Mouse (Mus musculus) embryonic facial prominence, embryonic 13.5 days (tissue): Measurements from ENCODE around the gene Mfap3l. TPM values are rescaled to one million over a fixed set of nuclear protein-coding genes. Genes with fewer than 3 reads are reported as not detected.

Experiments
- ATAC-seq: fragments of 200-750 bp; cut with Nextera tagmentation; 2 replicates; pipeline ENCODE4 v1.8.0; 2017; ENCODE audit warnings: low read depth; ENCODE audit not compliant: insufficient number of reproducible peaks, insufficient read depth, low FRiP score, low TSS enrichment
- H3K27ac ChIP-seq: fragments of 300-500 bp; sonication (generic); 2 replicates; pipeline ENCODE4 v1.5.1; 2015; ENCODE audit warnings: moderate library complexity, mild to moderate bottlenecking, inconsistent platforms
- H3K27me3 ChIP-seq: fragments of 300-500 bp; sonication (generic); 2 replicates; pipeline ENCODE4 v1.6.1; 2015; ENCODE audit warnings: mild to moderate bottlenecking, inconsistent platforms
- H3K36me3 ChIP-seq: fragments of 300-500 bp; sonication (generic); 2 replicates; pipeline ENCODE4 v1.6.1; 2015; ENCODE audit warnings: mild to moderate bottlenecking, inconsistent platforms
- H3K4me1 ChIP-seq: fragments of 300-500 bp; sonication (generic); 2 replicates; pipeline ENCODE4 v1.6.1; 2015; ENCODE audit warnings: inconsistent platforms
- H3K4me2 ChIP-seq: fragments of 300-500 bp; sonication (generic); 2 replicates; pipeline ENCODE4 v1.6.1; 2015; ENCODE audit warnings: moderate library complexity, mild to moderate bottlenecking, inconsistent platforms
- H3K4me3 ChIP-seq: fragments of 300-500 bp; sonication (generic); 2 replicates; pipeline ENCODE4 v1.5.1; 2015; ENCODE audit warnings: mild to moderate bottlenecking, inconsistent platforms
- H3K9ac ChIP-seq: fragments of 300-500 bp; sonication (generic); 2 replicates; pipeline ENCODE4 v1.6.1; 2015; ENCODE audit warnings: mild to moderate bottlenecking, inconsistent platforms
- H3K9me3 ChIP-seq: fragments of 300-500 bp; sonication (generic); 2 replicates; pipeline ENCODE4 v1.6.1; 2016; ENCODE audit warnings: inconsistent platforms
- WGBS: fragments of 180-500 bp; shearing (Covaris S2); methylation state at CpG from one replicate; pipeline ENCODE4 v1.1.7; 2015; ENCODE audit warnings: mixed read lengths; 5-methylcytosine and 5-hydroxymethylcytosine counted together
- polyA plus RNA-seq: library from polyadenylated mRNA; unstranded; fragments of >200 nt; fragmentation: Nextera tagmentation; extraction: Ambion mirVana; gene quantifications from 2 replicates; pipeline ENCODE4 v1.2.1, GENCODE M21; 2015

Mfap3l gene
- polyA plus RNA-seq, 1 experiment from 2014 or later = 1.9 TPM

DNA sequence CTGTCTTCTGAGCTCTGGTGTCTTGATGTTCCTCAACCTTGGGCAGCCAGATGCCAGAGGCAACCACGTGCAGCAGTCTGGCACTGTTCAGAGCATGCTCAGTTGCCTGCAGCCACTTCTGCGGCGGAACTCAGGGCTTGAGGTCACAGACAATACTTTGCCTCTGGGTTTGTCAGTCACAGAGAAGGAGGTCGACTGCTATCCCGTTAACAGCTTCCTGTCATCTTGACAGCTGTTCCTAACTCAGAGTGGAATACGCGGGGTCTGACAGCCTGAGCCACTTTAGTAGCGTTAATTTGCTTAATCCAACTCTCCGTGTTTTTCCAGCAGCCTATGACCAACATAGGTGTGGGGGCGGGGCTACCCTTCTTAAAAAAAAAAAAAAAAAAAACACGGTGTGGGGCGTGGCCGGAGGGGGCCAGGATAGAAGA, 1.1 kb upstream of the Mfap3l start:
- H3K4me1 ChIP-seq = peaks cover 16% of the 10 kb centered on the region
- H3K4me2 ChIP-seq = peak overlapping the region; percentile 99
- peak overlapping the region; percentile 33 for H3K4me3 ChIP-seq
- H3K36me3 ChIP-seq = no peaks in the 10 kb centered on the region
- WGBS = under 1% methylated on average over 13 of the region's 13 CpGs
- no peak overlapping the region for H3K27ac ChIP-seq
- H3K27me3 ChIP-seq = peaks cover 28% of the 10 kb centered on the region
- ATAC-seq = no peak
- no peaks in the 10 kb centered on the region for H3K9me3 ChIP-seq
- no peak overlapping the region for H3K9ac ChIP-seq

DNA sequence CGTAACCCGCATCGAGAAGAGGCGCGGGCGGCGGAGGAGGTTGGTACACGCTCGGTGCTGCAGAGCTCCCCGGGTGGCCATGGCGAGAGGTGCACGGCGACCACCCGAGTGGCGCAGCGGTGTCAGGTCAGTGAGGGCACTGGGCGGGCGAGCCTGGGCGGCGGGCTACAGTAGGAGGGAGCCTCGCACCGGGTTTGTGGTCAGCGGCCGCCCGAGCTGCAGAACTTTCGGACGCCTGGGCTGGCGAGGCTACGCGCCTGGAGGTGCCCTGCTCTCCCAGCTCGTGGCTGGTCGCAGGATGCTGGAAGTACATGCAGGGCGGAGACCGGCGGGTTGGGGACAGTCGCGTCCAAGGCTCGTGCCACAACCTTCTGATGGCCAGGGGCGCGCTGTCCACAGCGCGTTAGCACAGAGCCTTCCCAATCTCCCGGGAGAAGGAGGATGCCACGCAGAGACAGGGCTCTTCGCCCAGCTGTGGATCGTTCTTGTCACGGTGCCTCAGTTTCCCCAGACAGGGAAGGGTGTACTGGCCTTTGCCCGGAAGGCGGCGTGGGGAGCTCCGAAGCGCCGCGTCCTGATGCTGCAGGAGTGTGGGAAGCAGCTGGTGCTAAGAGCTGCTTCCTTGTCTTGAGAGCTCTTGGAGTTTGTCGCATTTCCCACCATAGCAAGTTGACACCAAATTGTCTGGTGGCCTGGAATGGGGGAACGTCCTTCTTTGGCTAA, 467 bp downstream of the Mfap3l start:
- H3K27me3 ChIP-seq = peaks cover 28% of the 10 kb centered on the region
- WGBS = under 1% methylated on average over 55 of the region's 56 CpGs
- peak overlapping the region; percentile 16; the same call in 1 of the 2 replicates for H3K27ac ChIP-seq

GRCm38 (mm10) chr8:60634921-60635320, 2.3 kb downstream of the Mfap3l start:
- no peak overlapping the region for H3K4me3 ChIP-seq
- no peak overlapping the region for H3K27ac ChIP-seq
- no peak for ATAC-seq
- no peak overlapping the region for H3K9ac ChIP-seq
- H3K4me1 ChIP-seq = peaks cover 16% of the 10 kb centered on the region
- H3K4me2 ChIP-seq = no peak overlapping the region
- no peaks in the 10 kb centered on the region for H3K9me3 ChIP-seq
- H3K27me3 ChIP-seq = peaks cover 19% of the 10 kb centered on the region
- no peaks in the 10 kb centered on the region for H3K36me3 ChIP-seq
- WGBS = 81% methylated on average over 2 of the region's 2 CpGs

More for the DNA sequence above, 467 bp downstream of the Mfap3l start:
- Histone ChIP-seq H3K4me2 (peak overlapping the region; percentile 99), H3K9ac (peak overlapping the region; percentile 75), H3K9me3 (no peaks in the 10 kb centered on the region), H3K36me3 (no peaks in the 10 kb centered on the region), H3K4me1 (peaks cover 16% of the 10 kb centered on the region), H3K4me3 (peak overlapping the region; percentile 68)
- peak; percentile 15; the same call in 1 of the 2 replicates for ATAC-seq

- ATAC-seq = no peak
- Histone ChIP-seq H3K27me3 (peaks cover 10% of the 10 kb centered on the region), H3K4me3 (no peak overlapping the region)
These were observed 3.2 kb downstream of the Mfap3l start for GRCm38 (mm10) chr8:60635846-60636245.

GRCm38 (mm10) chr8:60640046-60640445, 7.4 kb downstream of the Mfap3l start:
- Histone ChIP-seq H3K4me1 (no peaks in the 10 kb centered on the region), H3K27me3 (no peaks in the 10 kb centered on the region), H3K9ac (no peak overlapping the region), H3K4me2 (no peak overlapping the region), H3K36me3 (no peaks in the 10 kb centered on the region), H3K27ac (no peak overlapping the region), H3K9me3 (no peaks in the 10 kb centered on the region), H3K4me3 (no peak overlapping the region)
- 92% methylated on average over 17 of the region's 17 CpGs for WGBS
- no peak for ATAC-seq

More at GRCm38 (mm10) chr8:60635846-60636245, 3.2 kb downstream of the Mfap3l start:
- Histone ChIP-seq H3K36me3 (no peaks in the 10 kb centered on the region), H3K9me3 (no peaks in the 10 kb centered on the region), H3K4me2 (no peak overlapping the region), H3K9ac (no peak overlapping the region), H3K4me1 (peaks cover 16% of the 10 kb centered on the region), H3K27ac (no peak overlapping the region)

- no peak overlapping the region for H3K27ac ChIP-seq
- no peak for ATAC-seq
- WGBS = 72% methylated on average over 6 of the region's 6 CpGs
- no peaks in the 10 kb centered on the region for H3K4me1 ChIP-seq
- no peaks in the 10 kb centered on the region for H3K36me3 ChIP-seq
- no peaks in the 10 kb centered on the region for H3K9me3 ChIP-seq
- no peak overlapping the region for H3K4me3 ChIP-seq
- no peak overlapping the region for H3K4me2 ChIP-seq
- H3K9ac ChIP-seq = no peak overlapping the region
- no peaks in the 10 kb centered on the region for H3K27me3 ChIP-seq
These were observed 10.9 kb downstream of the Mfap3l start for GRCm38 (mm10) chr8:60643416-60644020.

DNA sequence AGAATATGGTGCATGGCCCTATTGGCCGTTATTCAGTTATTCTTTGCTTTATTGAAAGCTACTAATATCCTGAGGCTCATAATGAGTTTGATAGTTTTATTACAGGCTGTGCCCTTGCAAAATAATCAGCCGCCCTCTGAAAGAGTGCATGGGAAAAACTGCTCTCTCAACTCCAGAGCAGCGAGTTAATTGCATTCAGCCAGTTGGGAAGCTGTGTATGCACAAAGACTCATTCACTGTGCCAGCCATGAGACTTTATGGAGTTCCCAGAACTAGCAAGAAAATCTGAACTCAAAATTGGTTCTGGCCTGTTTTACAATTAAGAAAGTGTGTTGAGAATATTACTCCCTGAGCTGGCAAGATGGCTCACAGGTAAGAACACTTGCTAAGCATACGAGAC, 12.5 kb downstream of the Mfap3l start:
- no peak for ATAC-seq
- no peaks in the 10 kb centered on the region for H3K27me3 ChIP-seq
- H3K4me1 ChIP-seq = no peaks in the 10 kb centered on the region
- no peak overlapping the region for H3K4me3 ChIP-seq
- no peaks in the 10 kb centered on the region for H3K9me3 ChIP-seq
- H3K27ac ChIP-seq = no peak overlapping the region
- 78% methylated on average over 4 of the region's 4 CpGs for WGBS
- H3K36me3 ChIP-seq = no peaks in the 10 kb centered on the region
- no peak overlapping the region for H3K4me2 ChIP-seq
- no peak overlapping the region for H3K9ac ChIP-seq

DNA sequence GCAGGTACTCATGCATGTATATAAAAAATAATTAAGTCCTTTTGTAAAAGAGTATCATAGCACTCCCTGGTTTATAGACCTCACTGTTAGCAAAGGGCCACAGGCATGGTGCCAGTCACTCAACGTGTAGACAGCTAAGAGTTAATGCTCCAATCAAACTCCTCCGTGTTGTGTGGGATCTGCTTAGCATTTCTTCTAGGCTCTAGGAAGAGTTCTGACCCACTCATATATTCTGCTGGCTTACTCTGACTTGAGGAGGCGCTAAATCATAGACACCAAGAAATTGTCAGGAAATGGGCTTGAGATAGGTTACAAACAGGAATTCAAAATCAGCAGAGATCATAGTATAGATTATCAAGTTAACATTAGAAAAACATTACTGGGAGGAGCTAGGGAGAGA, 13.3 kb downstream of the Mfap3l start:
- Histone ChIP-seq H3K36me3 (no peaks in the 10 kb centered on the region), H3K9me3 (no peaks in the 10 kb centered on the region), H3K27ac (no peak overlapping the region), H3K4me2 (no peak overlapping the region), H3K27me3 (no peaks in the 10 kb centered on the region), H3K4me3 (no peak overlapping the region), H3K4me1 (no peaks in the 10 kb centered on the region), H3K9ac (no peak overlapping the region)
- no peak for ATAC-seq
- 86% methylated on average over 3 of the region's 3 CpGs for WGBS

DNA sequence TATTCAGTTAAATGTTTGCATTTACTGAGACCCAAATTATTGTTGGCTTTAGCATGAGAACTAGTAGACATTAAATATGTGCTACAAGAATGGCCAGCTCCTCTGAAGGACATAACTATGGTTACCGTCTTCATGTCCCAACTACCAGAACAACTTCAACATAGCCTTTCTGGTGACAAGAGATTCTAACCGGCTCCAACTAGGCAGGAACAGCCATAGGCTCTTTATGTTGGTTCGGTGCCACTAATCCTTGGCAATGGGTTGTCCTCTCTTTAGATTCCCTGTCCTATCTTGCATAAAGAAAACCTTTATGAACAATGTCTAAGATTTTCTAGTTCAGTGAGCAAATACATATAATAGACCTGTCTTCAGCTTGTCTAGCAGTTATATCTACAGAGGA, 14.7 kb downstream of the Mfap3l start:
- whole genome bisulfite sequencing = 89% methylated on average over 3 of the region's 3 CpGs
- H3K9ac ChIP-seq = no peak overlapping the region
- ATAC-seq = no peak

DNA sequence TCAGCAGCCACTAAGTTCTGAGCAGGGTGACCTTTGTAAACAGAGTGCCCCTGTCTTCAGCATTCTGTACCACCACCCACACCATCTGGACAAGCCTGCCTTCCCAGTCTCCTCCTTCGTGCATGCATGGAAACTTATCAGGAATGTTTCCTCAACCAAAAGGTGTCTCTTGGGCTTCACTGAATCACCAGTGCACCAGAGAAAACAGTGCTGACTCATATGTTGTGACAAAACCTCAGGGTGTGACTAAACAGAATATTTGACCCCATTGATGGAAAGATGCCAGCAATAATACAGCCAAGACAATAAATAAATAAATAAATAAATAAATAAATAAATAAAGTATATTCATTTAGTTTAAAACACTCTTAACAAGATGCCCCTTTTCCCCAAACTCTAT, 16.5 kb downstream of the Mfap3l start:
- no peak overlapping the region for H3K4me2 ChIP-seq
- WGBS = 67% methylated on average over 1 of the region's 1 CpGs
- no peaks in the 10 kb centered on the region for H3K36me3 ChIP-seq
- H3K9ac ChIP-seq = no peak overlapping the region
- no peak overlapping the region for H3K27ac ChIP-seq
- H3K9me3 ChIP-seq = no peaks in the 10 kb centered on the region
- no peaks in the 10 kb centered on the region for H3K4me1 ChIP-seq
- H3K4me3 ChIP-seq = no peak overlapping the region
- H3K27me3 ChIP-seq = no peaks in the 10 kb centered on the region
- no peak for ATAC-seq

More for the DNA sequence above, 14.7 kb downstream of the Mfap3l start:
- H3K4me2 ChIP-seq = no peak overlapping the region
- no peaks in the 10 kb centered on the region for H3K36me3 ChIP-seq
- no peak overlapping the region for H3K4me3 ChIP-seq
- no peaks in the 10 kb centered on the region for H3K9me3 ChIP-seq
- H3K27ac ChIP-seq = no peak overlapping the region
- no peaks in the 10 kb centered on the region for H3K4me1 ChIP-seq
- H3K27me3 ChIP-seq = no peaks in the 10 kb centered on the region

DNA sequence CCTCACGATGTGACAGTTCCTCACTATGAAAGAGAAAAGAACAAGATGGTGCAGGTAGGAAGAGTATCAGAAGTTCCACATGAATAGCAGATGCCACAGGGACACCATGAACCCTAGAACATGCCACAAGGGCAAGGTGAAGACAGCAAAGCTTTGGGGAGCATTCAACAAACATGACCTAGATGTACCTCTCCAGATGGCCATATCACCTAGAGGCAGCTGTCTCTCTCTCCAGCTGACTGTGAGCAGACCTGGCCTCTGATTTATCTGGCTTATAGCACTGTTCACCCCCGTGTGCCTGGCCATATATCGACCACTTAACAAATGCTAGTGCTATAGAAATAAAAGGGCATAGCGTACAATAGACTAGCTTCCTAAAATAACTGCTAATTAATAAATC, 17.5 kb downstream of the Mfap3l start:
- H3K27ac ChIP-seq = no peak overlapping the region
- H3K4me1 ChIP-seq = no peaks in the 10 kb centered on the region
- no peaks in the 10 kb centered on the region for H3K36me3 ChIP-seq
- H3K4me2 ChIP-seq = no peak overlapping the region
- 83% methylated on average over 4 of the region's 4 CpGs for WGBS
- no peak overlapping the region for H3K9ac ChIP-seq
- no peaks in the 10 kb centered on the region for H3K9me3 ChIP-seq
- no peaks in the 10 kb centered on the region for H3K27me3 ChIP-seq
- no peak overlapping the region for H3K4me3 ChIP-seq
- ATAC-seq = no peak

DNA sequence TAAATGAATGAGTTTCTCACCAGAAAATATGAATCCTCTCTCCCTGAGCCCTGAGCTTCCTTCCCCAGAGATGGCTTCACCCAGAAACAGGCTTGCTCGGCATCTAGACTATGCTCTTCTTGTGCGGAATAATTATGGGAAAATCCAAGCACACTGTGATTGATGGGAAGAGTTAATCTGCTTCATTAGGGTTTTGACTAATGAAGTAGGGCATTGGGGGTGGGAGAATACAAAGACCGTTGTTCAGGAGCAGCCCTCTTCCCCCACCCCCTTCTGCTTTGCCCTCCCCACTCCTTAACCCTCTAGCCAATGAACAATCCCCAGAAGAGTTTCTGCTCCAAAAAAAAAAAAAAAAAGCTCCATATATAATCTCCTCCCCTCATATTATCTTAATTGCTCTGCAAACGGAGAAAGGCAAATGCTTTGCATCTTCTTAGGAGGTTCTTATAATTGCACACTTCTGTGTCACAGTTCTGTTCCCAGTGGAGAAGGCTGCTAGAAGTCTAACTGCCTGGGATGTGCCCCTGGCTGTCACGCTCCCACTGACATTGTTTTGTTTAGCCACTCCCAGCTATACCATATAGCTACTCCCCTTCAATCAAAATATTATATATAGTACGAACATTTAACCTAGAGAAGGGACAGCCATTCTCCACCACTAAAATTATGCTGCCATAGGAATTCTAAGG, 24.9 kb downstream of the Mfap3l start:
- WGBS = 56% methylated on average over 6 of the region's 6 CpGs
- Histone ChIP-seq H3K9me3 (no peaks in the 10 kb centered on the region), H3K4me2 (no peak overlapping the region), H3K4me1 (0 out of 2 replicates have a peak, but pooled peaks cover 3% of the 10 kb centered on the region), H3K36me3 (no peaks in the 10 kb centered on the region), H3K27ac (no peak overlapping the region), H3K4me3 (no peak overlapping the region), H3K27me3 (no peaks in the 10 kb centered on the region), H3K9ac (no peak overlapping the region)
- no peak for ATAC-seq
